Mouse (Mus musculus) heart, embryonic 16.5 days (tissue): ENCODE results near the gene Cby1. TPM values are rescaled to one million over a fixed set of nuclear protein-coding genes. Genes with fewer than 3 reads are reported as not detected.

Source experiments
- ATAC-seq: fragments of 200-750 bp; cut with Nextera tagmentation; replicated peaks from 2 replicates; pipeline ENCODE4 v1.8.0; 2017; ENCODE audit warnings: moderate number of reproducible peaks; ENCODE audit not compliant: insufficient read depth, low FRiP score; ENCODE audit errors: extremely low read depth
- H3K27ac ChIP-seq: fragments of 300-500 bp; sonication (generic); 2 replicates; pipeline ENCODE4 v1.5.1; 2014; ENCODE audit warnings: mild to moderate bottlenecking, low read length, control low read depth, moderate library complexity
- H3K27me3 ChIP-seq: fragments of 300-500 bp; sonication (generic); 2 replicates; pipeline ENCODE4 v1.6.1; 2014; ENCODE audit warnings: low read length, mixed read lengths; ENCODE audit not compliant: control insufficient read depth, insufficient read depth
- H3K36me3 ChIP-seq: fragments of 300-500 bp; sonication (generic); 2 replicates; pipeline ENCODE4 v1.6.1; 2014; ENCODE audit not compliant: control insufficient read depth, insufficient read depth
- H3K4me1 ChIP-seq: fragments of 300-500 bp; sonication (generic); 2 replicates; pipeline ENCODE4 v1.6.1; 2014; ENCODE audit warnings: low read length, mixed read lengths; ENCODE audit not compliant: control insufficient read depth, insufficient read depth
- H3K4me2 ChIP-seq: fragments of 300-500 bp; sonication (generic); 2 replicates; pipeline ENCODE4 v1.6.1; 2014; ENCODE audit warnings: low read depth, mild to moderate bottlenecking, control low read depth, low read length
- H3K4me3 ChIP-seq: fragments of 300-500 bp; sonication (generic); 2 replicates; pipeline ENCODE4 v1.5.1; 2014; ENCODE audit warnings: mild to moderate bottlenecking, control low read depth, low read length
- H3K9ac ChIP-seq: fragments of 300-500 bp; sonication (generic); 2 replicates; pipeline ENCODE4 v1.6.1; 2014; ENCODE audit warnings: low read length, control low read depth
- H3K9me3 ChIP-seq: fragments of 300-500 bp; sonication (generic); replicated peaks from 2 replicates; pipeline ENCODE4 v1.6.1; 2016; ENCODE audit warnings: low read length; ENCODE audit not compliant: control insufficient read depth
- WGBS: fragments of 180-500 bp; shearing (Covaris S2); extraction: QIAGEN DNeasy Blood & Tissue Kit; methylation state at CpG from one replicate; pipeline ENCODE4 v1.1.7; 2014; 5-methylcytosine and 5-hydroxymethylcytosine counted together
- polyA plus RNA-seq: library from polyadenylated mRNA; unstranded; fragments of >200 nt; fragmentation: Nextera tagmentation; extraction: Ambion mirVana; gene quantifications from 2 replicates; pipeline ENCODE4 v1.2.1, GENCODE M21; 2015

The Cby1 gene
- polyA plus RNA-seq, 1 experiment from 2014 or later = 59.8 TPM

DNA sequence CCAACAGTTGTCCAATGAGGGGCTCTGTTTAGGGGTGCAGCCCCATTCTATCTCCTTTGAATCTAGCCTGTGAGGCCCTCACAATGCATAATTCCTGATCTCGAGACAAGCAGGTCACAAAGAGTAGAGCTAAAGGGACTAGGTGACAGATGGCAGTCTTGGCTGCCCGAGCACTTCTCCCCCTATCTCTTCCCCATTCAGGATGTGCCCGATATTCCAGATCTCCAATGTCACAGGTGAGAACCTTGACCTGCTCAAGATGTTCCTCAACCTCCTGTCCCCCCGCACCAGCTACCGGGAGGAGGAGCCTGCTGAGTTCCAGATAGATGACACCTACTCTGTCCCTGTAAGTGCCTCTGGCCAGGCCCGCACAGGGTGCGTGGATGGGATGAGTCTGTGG lies 56.6 kb downstream of the Cby1 start:
- Histone ChIP-seq H3K36me3 (peaks cover 64% of the 10 kb centered on the region), H3K4me1 (no peaks in the 10 kb centered on the region), H3K9me3 (no peaks in the 10 kb centered on the region), H3K4me2 (no peak overlapping the region), H3K27me3 (no peaks in the 10 kb centered on the region), H3K4me3 (no peak overlapping the region), H3K27ac (no peak overlapping the region), H3K9ac (no peak overlapping the region)
- WGBS = 92% methylated on average over 7 of the region's 7 CpGs
- ATAC-seq = no peak

DNA sequence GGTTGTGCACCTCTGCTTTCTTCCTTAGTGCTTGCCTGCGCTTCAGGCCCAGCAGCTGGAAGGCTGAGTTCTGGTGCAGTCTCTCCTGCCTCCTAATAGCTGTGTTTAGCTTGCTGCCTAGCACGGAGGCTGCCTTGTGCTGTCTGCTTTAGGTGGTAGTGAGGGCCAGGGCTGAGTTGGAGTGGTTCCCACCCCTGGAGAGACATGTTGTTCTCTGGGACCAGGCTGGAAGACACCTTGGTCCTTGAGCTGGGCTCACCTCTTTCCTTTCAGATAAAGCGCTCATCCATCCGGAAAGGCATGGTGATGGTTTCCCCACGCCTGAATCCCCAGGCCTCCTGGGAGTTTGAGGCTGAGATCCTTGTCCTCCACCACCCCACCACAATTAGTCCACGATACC lies 57.7 kb downstream of the Cby1 start:
- no peak for ATAC-seq
- Histone ChIP-seq H3K36me3 (peaks cover 56% of the 10 kb centered on the region), H3K27me3 (no peaks in the 10 kb centered on the region), H3K9me3 (no peaks in the 10 kb centered on the region), H3K4me1 (no peaks in the 10 kb centered on the region), H3K4me2 (no peak overlapping the region), H3K9ac (no peak overlapping the region), H3K27ac (no peak overlapping the region), H3K4me3 (no peak overlapping the region)
- 87% methylated on average over 6 of the region's 6 CpGs for WGBS

Other genes starting within 250 kb of the Cby1 start
- 54.0 and 70.2 TPM in 2 replicates for gene Csnk1e, start 203.6 kb upstream of the Cby1 start, polyA plus RNA-seq
- gene Kcnj4, start 154.0 kb upstream of the Cby1 start, polyA plus RNA-seq = 0.22 and 0.44 TPM in 2 replicates
- 69.2 and 69.8 TPM in 2 replicates for gene Kdelr3, start 142.8 kb upstream of the Cby1 start, polyA plus RNA-seq
- 30.8 and 30.9 TPM in 2 replicates for gene Ddx17, start 112.5 kb upstream of the Cby1 start, polyA plus RNA-seq
- 1.3 and 1.4 TPM in 2 replicates for gene Dmc1, start 54.1 kb upstream of the Cby1 start, polyA plus RNA-seq
- 0.75 and 1.1 TPM in 2 replicates for gene Fam227a, start 243 bp upstream of the Cby1 start, polyA plus RNA-seq
- gene Tomm22, start 11.7 kb downstream of the Cby1 start, polyA plus RNA-seq = 245 and 258 TPM in 2 replicates
- 22.3 and 23.2 TPM in 2 replicates for gene Josd1, start 28.7 kb downstream of the Cby1 start, polyA plus RNA-seq
- gene Gtpbp1, start 31.6 kb downstream of the Cby1 start, polyA plus RNA-seq = 29.4 and 30.3 TPM in 2 replicates
- gene Sun2, start 83.3 kb downstream of the Cby1 start, polyA plus RNA-seq = 6.2 and 7.9 TPM in 2 replicates
- 43.5 and 45.3 TPM in 2 replicates for gene Dnal4, start 118.7 kb downstream of the Cby1 start, polyA plus RNA-seq
- 2.2 and 2.8 TPM in 2 replicates for gene Nptxr, start 145.6 kb downstream of the Cby1 start, polyA plus RNA-seq
- not detected in 2 replicates for gene Npcd, start 175.0 kb downstream of the Cby1 start, polyA plus RNA-seq
- gene Cbx6, start 175.5 kb downstream of the Cby1 start, polyA plus RNA-seq = 57.0 and 59.0 TPM in 2 replicates
- 25.1 and 40.7 TPM in 2 replicates for gene Apobec3, start 232.5 kb downstream of the Cby1 start, polyA plus RNA-seq